Mouse (Mus musculus): Measurements from ENCODE around the gene Prune1. TPM values are rescaled to one million over a fixed set of nuclear protein-coding genes. Genes with fewer than 3 reads are reported as not detected.

The Prune1 gene
- polyA plus RNA-seq, 2 experiments, result 6.8 to 8.0 TPM

GRCm38 (mm10) chr3:95307100-95307499 is 25.2 kb upstream of the Prune1 start, which contains the start of gene Anxa9:
Gene Anxa9, minus strand, starts transcription at chr3:95307176.
- no peak within 1 kb of the TSS for H3K27ac ChIP-seq
- 67% methylated on average over 7 of the region's 7 CpGs for WGBS (ENCODE audit: insufficient replicate concordance)
- TF ChIP-seq EP300 (IDR thresholded peaks at IDR 0.05; ENCODE audit: low read depth), result no peak

DNA sequence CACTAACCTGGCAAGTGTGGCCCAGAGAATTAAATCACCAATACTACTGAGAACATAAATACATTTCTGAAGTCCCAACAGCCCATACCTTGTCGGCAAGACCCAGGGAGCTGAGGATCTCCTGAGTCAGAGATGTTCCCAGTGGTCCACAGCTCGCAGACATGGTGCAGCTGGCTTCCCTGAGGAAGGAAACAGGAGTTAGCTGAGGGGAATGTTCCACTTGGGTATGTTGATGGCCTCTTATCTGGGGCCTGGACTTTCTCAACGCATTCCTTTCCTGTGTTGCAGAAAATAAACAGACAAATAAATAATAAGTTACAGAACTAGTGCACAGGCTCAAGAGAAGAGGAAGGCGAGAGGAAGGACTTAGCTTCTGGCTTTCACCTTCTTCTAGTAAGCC is 24.4 kb upstream of the Prune1 start:
- Histone ChIP-seq H3K27ac (no peak overlapping the region), H3K9ac (replicated peaks) (no peak overlapping the region), H3K27me3 (ENCODE audit: control insufficient read depth, insufficient read depth, low read length) (no peaks in the 10 kb centered on the region), H3K36me3 (replicated peaks; ENCODE audit: control insufficient read depth, insufficient read depth, low read depth) (no peaks in the 10 kb centered on the region), H3K4me1 (replicated peaks; ENCODE audit: control insufficient read depth in 2 of 2, insufficient read depth in 2 of 2, low read length in 1 of 2) (peaks cover under 1 to 3% of the 10 kb centered on the region in 2 experiments; a peak in 3 of 4 replicates), H3K9me3 (ENCODE audit: control insufficient read depth, low read length) (no peaks in the 10 kb centered on the region), H3K4me2 (ENCODE audit: low read depth) (no peak overlapping the region), H3K4me3 (ENCODE audit: insufficient read depth in 1 of 2, low read depth in 2 of 2, low read length in 2 of 2) (no peak overlapping the region)
- ATAC-seq (ENCODE audit: insufficient read depth) (no peak), DNase-seq (ENCODE audit: low read depth in 3 of 3, low spot score in 3 of 3) (no peak)
- 66% methylated on average over 4 of the region's 4 CpGs for WGBS (ENCODE audit: insufficient replicate concordance)
- TF ChIP-seq EP300 (IDR thresholded peaks at IDR 0.05; ENCODE audit: low read depth), result no peak
- TF ChIP-seq CTCF (IDR thresholded peaks at IDR 0.05; ENCODE audit: low read depth), result no peak

More at GRCm38 (mm10) chr3:95307100-95307499, 25.2 kb upstream of the Prune1 start, which contains the start of gene Anxa9:
- DNase-seq (ENCODE audit: low read depth in 3 of 3, low spot score in 3 of 3), result no peak
- H3K9me3 ChIP-seq (ENCODE audit: control insufficient read depth, low read length), result no peaks in the 10 kb centered on the region
- no peak for ATAC-seq (ENCODE audit: insufficient read depth)
- no peak within 1 kb of the TSS for H3K4me2 ChIP-seq (ENCODE audit: low read depth)
- H3K4me1 ChIP-seq (replicated peaks; ENCODE audit: control insufficient read depth in 2 of 2, insufficient read depth in 2 of 2, low read length in 1 of 2), result peaks cover 7 to 12% of the 10 kb centered on the region in 2 experiments
- H3K9ac ChIP-seq (replicated peaks), result no peak within 1 kb of the TSS
- no peaks in the 10 kb centered on the region for H3K27me3 ChIP-seq (ENCODE audit: control insufficient read depth, insufficient read depth, low read length)
- no peaks in the 10 kb centered on the region for H3K36me3 ChIP-seq (replicated peaks; ENCODE audit: control insufficient read depth, insufficient read depth, low read depth)
- H3K4me3 ChIP-seq (ENCODE audit: insufficient read depth in 1 of 2, low read depth in 2 of 2, low read length in 2 of 2), result no peak within 1 kb of the TSS

DNA sequence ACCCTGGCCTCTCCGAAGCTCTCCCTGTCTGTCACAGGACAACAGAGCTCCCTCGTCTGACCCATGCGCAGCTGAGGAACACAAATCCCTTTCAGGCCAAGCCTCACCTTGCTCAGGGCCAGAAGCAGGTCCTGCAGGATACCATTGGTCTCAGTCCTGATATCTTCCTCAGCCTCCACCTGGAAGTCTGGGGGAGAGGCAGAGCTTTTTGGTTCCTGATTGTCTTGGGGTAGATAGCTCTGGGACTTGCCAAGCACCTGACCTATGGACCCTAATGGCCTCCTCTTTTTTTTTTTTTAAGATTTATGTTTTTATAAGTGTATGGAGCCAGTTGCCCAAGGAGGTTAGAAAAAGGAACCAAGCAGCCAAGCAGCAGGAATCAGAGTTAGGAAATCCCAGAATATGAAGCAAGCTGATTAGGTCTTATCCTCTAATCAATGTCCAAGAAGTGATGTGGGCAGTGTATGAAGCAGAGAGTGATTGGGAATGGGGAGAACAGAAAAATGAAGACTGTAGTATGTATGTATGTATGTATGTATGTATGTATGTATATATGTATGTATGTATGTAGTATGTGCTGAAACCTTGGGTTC is 19.4 kb upstream of the Prune1 start:
- Histone ChIP-seq H3K9me3 (ENCODE audit: control insufficient read depth, low read length) (no peaks in the 10 kb centered on the region), H3K9ac (replicated peaks) (no peak overlapping the region), H3K27me3 (ENCODE audit: control insufficient read depth, insufficient read depth, low read length) (no peaks in the 10 kb centered on the region), H3K36me3 (replicated peaks; ENCODE audit: control insufficient read depth, insufficient read depth, low read depth) (no peaks in the 10 kb centered on the region), H3K4me2 (ENCODE audit: low read depth) (no peak overlapping the region), H3K4me3 (ENCODE audit: insufficient read depth in 1 of 2, low read depth in 2 of 2, low read length in 2 of 2) (no peak overlapping the region), H3K27ac (no peak overlapping the region), H3K4me1 (replicated peaks; ENCODE audit: control insufficient read depth in 2 of 2, insufficient read depth in 2 of 2, low read length in 1 of 2) (peaks cover 0 to under 1% of the 10 kb centered on the region in 2 experiments; a peak in 1 of 4 replicates)
- WGBS (ENCODE audit: insufficient replicate concordance), result 86% methylated on average over 3 of the region's 3 CpGs
- no peak for DNase-seq (ENCODE audit: low read depth in 3 of 3, low spot score in 3 of 3)
- ATAC-seq (ENCODE audit: insufficient read depth), result no peak
- TF ChIP-seq EP300 (IDR thresholded peaks at IDR 0.05; ENCODE audit: low read depth) (no peak), CTCF (IDR thresholded peaks at IDR 0.05; ENCODE audit: low read depth) (no peak)

DNA sequence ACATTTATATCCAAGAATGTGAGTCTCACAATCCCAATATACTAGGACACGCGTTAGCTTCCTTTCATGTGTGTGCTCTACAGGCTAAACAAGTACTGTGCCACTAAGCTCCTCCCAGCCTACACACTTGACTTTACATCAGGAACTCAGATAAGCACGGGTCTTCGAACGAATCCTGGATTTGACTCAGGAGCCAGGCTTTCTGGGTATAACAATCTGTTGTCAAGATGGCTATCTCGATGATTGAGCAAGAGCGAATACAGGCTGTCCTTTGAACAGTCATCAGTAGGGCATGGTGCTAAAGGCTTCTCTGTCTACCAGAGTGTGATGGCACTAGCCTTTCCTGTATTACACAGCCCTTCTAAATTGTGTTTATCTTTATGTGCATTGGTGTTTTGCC is 16.1 kb upstream of the Prune1 start:
- H3K4me3 ChIP-seq (ENCODE audit: insufficient read depth in 1 of 2, low read depth in 2 of 2, low read length in 2 of 2), result no peak overlapping the region
- H3K4me1 ChIP-seq (replicated peaks; ENCODE audit: control insufficient read depth in 2 of 2, insufficient read depth in 2 of 2, low read length in 1 of 2), result peaks cover 0 to 14% of the 10 kb centered on the region in 2 experiments; a peak in 2 of 4 replicates
- H3K9ac ChIP-seq (replicated peaks), result no peak overlapping the region
- TF ChIP-seq EP300 (IDR thresholded peaks at IDR 0.05; ENCODE audit: low read depth) (no peak), CTCF (IDR thresholded peaks at IDR 0.05; ENCODE audit: low read depth) (no peak)
- 48% methylated on average over 7 of the region's 7 CpGs for WGBS (ENCODE audit: insufficient replicate concordance)
- DNase-seq (ENCODE audit: low read depth in 3 of 3, low spot score in 3 of 3) (no peak), ATAC-seq (ENCODE audit: insufficient read depth) (0 out of 2 replicates have a peak, but pooled peaks have one; percentile 25)
- no peaks in the 10 kb centered on the region for H3K27me3 ChIP-seq (ENCODE audit: control insufficient read depth, insufficient read depth, low read length)
- no peak overlapping the region for H3K4me2 ChIP-seq (ENCODE audit: low read depth)
- H3K27ac ChIP-seq, result no peak overlapping the region
- no peaks in the 10 kb centered on the region for H3K9me3 ChIP-seq (ENCODE audit: control insufficient read depth, low read length)
- H3K36me3 ChIP-seq (replicated peaks; ENCODE audit: control insufficient read depth, insufficient read depth, low read depth), result no peaks in the 10 kb centered on the region; the same call in 1 of the 2 replicates

DNA sequence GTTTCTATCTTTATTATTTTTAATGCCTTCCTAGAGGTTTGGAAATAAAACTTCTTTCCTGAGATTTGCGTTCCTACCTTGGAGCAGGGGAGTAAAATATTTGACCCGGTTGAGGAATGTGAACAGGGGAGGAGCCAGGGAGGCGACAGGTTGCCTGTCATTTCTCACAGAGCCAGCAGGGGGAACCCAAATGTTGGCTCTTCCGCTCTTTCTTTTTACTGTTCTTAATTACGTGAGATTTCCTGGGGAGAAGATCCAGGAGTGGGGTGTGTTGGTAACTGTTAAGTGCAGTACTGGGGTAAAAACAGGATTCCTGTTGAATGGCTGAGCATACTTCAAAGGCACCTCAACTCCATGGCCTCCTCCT is 14.2 kb upstream of the Prune1 start:
- TF ChIP-seq CTCF (IDR thresholded peaks at IDR 0.05; ENCODE audit: low read depth), result peak; percentile 78
- no peak for TF ChIP-seq EP300 (IDR thresholded peaks at IDR 0.05; ENCODE audit: low read depth)
- Histone ChIP-seq H3K4me2 (ENCODE audit: low read depth) (no peak overlapping the region), H3K9ac (replicated peaks) (no peak overlapping the region), H3K36me3 (replicated peaks; ENCODE audit: control insufficient read depth, insufficient read depth, low read depth) (no peaks in the 10 kb centered on the region; the same call in 1 of the 2 replicates), H3K4me3 (ENCODE audit: insufficient read depth in 1 of 2, low read depth in 2 of 2, low read length in 2 of 2) (no peak overlapping the region), H3K27me3 (ENCODE audit: control insufficient read depth, insufficient read depth, low read length) (no peaks in the 10 kb centered on the region), H3K4me1 (replicated peaks; ENCODE audit: control insufficient read depth in 2 of 2, insufficient read depth in 2 of 2, low read length in 1 of 2) (peaks cover 0 to 14% of the 10 kb centered on the region in 2 experiments; a peak in 2 of 4 replicates), H3K9me3 (ENCODE audit: control insufficient read depth, low read length) (no peaks in the 10 kb centered on the region), H3K27ac (no peak overlapping the region)
- WGBS (ENCODE audit: insufficient replicate concordance), result 12% methylated on average over 5 of the region's 5 CpGs
- DNase-seq (ENCODE audit: low read depth in 3 of 3, low spot score in 3 of 3) (no peak), ATAC-seq (ENCODE audit: insufficient read depth) (no peak)
